Mouse (Mus musculus) monocyte, adult 5-6 weeks (primary cell): ENCODE data around the gene Lrrfip2. TPM values are rescaled to one million over a fixed set of nuclear protein-coding genes. Genes with fewer than 3 reads are reported as not detected.

Source experiments
- ATAC-seq: fragments of 153-309, 156-312 bp; replicated peaks from 2 replicates; pipeline ENCODE4 v1.8.0; 2017; ENCODE audit warnings: mild to moderate bottlenecking; ENCODE audit not compliant: low TSS enrichment, insufficient number of reproducible peaks, severe bottlenecking, poor library complexity, low FRiP score
- total RNA-seq: library from RNA; stranded (forward); fragments of 200-1000, 200-491, 200-594 nt; gene quantifications from 3 replicates; pipeline ENCODE4 v1.2.3, GENCODE M21; 2017

Lrrfip2 gene
- total RNA-seq, 1 experiment from 2014 or later = 168 TPM

DNA sequence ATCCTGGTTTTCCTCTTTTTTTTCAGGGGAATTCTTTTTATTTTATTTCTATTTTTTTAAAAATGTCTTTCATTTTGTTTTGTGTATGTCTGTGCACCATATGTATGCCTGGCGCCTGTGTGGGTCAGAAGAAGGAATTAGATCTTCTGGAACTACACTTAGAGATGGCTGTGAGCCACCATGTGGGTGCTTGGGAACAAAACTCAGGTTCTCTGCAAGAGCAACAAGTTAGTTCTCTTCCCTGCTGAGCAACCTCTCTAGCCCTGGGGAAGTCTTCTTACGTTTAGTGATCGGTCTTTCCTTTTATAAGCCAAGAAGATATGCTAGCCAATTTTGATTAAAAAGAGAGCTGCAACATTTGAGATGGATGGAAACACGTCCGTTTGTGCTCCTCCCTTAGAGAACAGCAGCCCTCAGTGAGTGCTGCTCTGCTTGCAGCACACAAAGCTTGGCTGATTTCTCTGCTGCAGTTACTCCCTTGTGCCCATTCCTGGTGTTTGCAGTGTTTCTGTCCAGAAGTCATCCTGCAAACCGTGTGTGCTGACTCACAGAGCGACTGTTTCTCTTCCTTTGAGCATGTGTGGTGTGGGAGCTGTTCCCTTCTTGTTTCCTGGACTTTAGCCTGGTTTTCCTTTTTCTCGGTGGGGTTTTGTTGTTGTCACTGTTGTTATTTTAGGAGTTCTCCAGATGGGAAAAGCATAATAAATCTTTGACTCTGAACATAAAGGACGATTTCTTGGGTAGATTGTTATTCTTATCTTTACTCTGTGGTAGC lies 87.4 kb downstream of the Lrrfip2 start:
- ATAC-seq = no peak

- no peak for ATAC-seq
Measured at GRCm38 (mm10) chr9:111207683-111208082, 90.3 kb downstream of the Lrrfip2 start.

GRCm38 (mm10) chr9:111208185-111208584 lies 90.8 kb downstream of the Lrrfip2 start:
- no peak for ATAC-seq

- ATAC-seq = no peak
Measured at GRCm38 (mm10) chr9:111209158-111209699, 91.8 kb downstream of the Lrrfip2 start.

- ATAC-seq = no peak
Measured at GRCm38 (mm10) chr9:111210412-111210811, 93.0 kb downstream of the Lrrfip2 start.

GRCm38 (mm10) chr9:111211122-111212041 lies 94.0 kb downstream of the Lrrfip2 start:
- ATAC-seq = no peak

- no peak for ATAC-seq
Measured at GRCm38 (mm10) chr9:111213501-111213900, 96.1 kb downstream of the Lrrfip2 start.

- ATAC-seq = peak; percentile 90
Measured at GRCm38 (mm10) chr9:111216424-111216823, 99.0 kb downstream of the Lrrfip2 start.

GRCm38 (mm10) chr9:111220551-111221080 lies 103.2 kb downstream of the Lrrfip2 start:
- 0 out of 2 replicates have a peak, but pooled peaks have one; percentile 31 for ATAC-seq

DNA sequence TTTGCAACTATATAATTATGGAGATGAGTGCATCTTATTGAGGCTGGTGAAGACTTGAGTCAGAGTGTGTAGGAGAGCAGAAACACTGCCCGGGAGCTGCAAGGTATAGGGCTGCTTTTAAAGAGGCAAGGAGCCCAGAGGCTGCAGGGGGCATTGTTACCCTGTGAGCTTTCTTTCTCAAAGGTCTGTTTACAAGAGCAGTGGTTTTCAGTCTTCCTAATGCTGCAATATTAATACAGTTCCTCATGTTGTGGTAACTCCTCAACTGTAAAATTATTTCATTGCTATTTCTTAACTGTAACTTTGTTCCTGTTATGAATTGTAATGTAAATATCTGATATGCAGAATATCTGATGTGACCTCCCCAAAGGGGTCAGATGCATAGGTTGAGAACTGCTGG lies 104.2 kb downstream of the Lrrfip2 start:
- no peak for ATAC-seq

GRCm38 (mm10) chr9:111223406-111223805 lies 106.0 kb downstream of the Lrrfip2 start:
- no peak for ATAC-seq

GRCm38 (mm10) chr9:111228446-111228845 lies 111.1 kb downstream of the Lrrfip2 start:
- no peak for ATAC-seq

DNA sequence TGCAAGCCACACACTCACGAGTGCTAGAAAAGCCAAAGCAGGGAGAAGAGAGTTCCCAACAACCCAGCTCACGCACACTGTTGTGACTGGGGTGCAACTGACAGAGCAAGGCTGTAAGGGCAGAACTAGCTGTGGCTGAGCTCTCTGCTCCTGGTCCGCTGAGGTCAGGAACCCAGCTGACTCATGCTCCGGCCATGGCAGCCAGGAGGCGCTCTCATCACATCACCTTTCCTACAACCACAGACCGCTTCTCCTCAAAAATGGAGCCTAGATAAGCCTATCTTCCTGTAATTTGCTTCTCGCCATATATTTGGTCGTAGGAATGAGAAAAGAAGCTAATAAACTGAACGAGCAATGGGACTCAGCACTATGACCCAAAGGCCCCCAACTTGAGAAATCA lies 117.3 kb downstream of the Lrrfip2 start:
- ATAC-seq = no peak

DNA sequence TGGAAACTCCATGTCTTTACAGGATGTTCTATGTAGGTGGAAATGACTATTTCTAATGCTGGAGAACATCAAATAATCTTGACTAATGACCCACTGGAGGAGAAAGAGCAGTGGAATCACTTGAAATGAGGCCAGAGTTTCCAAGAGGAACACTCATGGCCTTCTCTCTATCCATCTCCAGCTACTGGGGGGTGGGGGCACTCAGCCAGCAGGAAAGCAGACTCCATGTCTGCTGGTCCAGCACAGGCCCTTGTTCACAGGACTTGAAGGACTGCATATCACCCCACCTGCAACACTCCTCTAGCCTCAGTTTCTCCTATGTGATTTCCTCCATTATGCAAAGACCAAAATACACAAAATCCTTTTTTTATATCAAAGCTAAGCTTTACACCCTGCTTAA lies 120.3 kb downstream of the Lrrfip2 start:
- ATAC-seq = no peak

- no peak for ATAC-seq
Measured at GRCm38 (mm10) chr9:111239821-111240220, 122.4 kb downstream of the Lrrfip2 start.

- ATAC-seq = no peak
Measured at GRCm38 (mm10) chr9:111243384-111243783, 126.0 kb downstream of the Lrrfip2 start.

GRCm38 (mm10) chr9:111245546-111245945 lies 128.2 kb downstream of the Lrrfip2 start:
- ATAC-seq = no peak

DNA sequence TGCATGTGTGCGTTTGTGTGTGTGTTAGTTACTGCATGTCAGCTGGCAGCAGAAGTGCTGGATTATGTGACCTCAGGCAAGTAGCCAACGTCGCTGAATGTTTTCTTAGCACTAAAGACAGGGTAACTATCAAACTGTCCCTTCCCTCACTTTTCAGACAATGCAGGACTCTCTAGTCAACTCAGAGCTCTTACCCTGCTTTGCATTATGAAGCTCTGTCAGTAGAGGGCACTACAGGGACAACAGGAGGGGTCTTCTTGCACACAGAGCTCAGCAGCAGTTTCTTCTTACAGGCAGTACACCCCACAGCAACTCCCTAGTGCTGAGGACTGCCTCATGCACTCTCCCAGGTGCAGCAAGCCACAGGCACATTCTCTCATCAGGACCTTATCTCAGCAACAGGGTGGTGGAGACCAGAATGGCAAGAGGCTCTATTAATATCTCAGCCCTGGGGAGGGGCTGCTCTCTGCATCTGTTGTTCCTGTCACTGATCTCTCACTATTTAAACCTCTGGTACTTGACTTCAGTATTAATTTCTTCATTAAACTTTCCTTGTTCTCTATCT lies 130.4 kb downstream of the Lrrfip2 start:
- no peak for ATAC-seq
